Mouse (Mus musculus) duodenum, adult 2 months (tissue): ENCODE results near the gene Tmbim6. TPM values are rescaled to one million over a fixed set of nuclear protein-coding genes. Genes with fewer than 3 reads are reported as not detected.

Source experiments
- polyA plus RNA-seq: library from polyadenylated mRNA; depleted of rRNA; stranded (reverse); fragments of >200 nt; gene quantifications from 2 replicates; pipeline ENCODE4 v1.2.3, GENCODE M21; 2012; ENCODE audit warnings: low replicate concordance; rRNA removed

Tmbim6 gene
- polyA plus RNA-seq, result 1,234 and 2,200 TPM in 2 replicates

DNA sequence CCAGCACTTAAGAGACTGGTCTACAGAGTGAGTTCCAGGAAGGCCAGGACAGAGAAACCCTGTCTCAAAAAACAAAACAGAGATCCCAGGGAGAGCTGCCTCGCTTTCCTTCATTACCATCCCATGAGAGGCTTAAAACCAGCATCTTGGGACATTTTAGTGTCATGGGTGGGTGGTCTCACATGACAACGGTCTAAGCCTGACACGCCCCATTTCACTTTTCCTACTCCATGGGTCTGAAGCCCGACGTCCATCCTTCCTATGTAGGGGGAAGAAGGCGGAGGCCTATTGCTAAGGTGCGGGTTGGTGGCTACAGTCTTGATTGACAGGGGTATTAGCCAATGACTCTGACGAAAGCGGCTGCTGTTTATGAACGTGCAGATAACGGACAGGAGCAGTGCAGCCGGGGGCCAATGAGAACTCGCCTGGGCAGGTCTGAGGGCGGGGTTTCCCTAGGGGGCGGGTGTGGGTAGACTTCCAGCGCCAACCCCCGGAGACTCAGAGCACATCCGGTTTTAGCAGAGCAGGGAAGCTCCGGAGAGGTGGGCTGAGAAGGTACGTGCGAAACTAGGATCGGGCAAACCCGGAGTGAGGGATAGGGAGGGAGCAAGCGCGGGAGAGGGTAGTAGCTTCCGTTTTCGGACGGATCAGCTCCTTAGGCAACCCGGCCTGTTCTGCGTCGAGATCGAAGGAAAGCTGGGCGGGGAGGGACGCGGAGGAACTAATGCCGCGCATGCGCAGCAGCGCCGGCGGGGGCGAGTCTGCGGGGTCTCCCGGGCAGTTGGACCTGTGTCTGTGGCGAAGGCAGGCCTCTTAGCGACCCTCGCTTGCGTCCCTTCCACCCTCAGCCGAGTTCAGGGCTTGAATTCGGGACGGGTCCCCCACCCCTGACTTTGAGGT lies at the start of gene Tmbim6:
Tmbim6 (plus strand) TSS at position 397 of the 900 bp plus-strand sequence.

DNA sequence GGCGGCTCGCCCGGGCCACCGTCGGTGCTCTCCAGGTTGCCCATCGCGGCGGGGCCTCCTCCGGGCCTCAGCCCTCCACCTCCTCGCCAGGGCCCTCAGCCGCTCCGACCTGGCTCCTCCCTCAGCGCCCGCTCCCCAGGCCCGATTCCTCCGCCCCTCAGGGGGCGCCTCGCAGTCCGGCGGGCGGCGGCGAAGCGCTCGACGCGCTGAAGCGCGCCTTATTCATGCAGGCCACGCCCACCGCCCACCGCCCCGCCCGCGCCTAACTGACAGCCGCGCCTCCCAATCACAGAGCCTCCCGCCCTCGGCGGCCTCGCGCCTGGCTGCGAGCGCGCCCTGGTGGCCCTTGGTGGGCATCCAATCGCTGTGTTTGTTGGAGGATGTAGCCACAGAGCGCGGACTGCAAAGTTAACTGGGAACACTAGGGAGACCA lies 22.4 kb upstream of the Tmbim6 start, which contains the start of gene Fmnl3:
Fmnl3 (minus strand) TSS at position 224 of the 433 bp plus-strand sequence.

GRCm38 (mm10) chr15:99457606-99458401 lies 65.1 kb downstream of the Tmbim6 start, which contains the start of gene Nckap5l:
Nckap5l (minus strand) TSS chr15:99457748.

Other genes starting within 250 kb of the Tmbim6 start
- gene Kcnh3, start 168.0 kb upstream of the Tmbim6 start, polyA plus RNA-seq, result 1.6 and 2.1 TPM in 2 replicates
- gene Mcrs1, start 140.9 kb upstream of the Tmbim6 start, polyA plus RNA-seq, result 68.4 and 84.4 TPM in 2 replicates
- 17.7 and 23.6 TPM in 2 replicates for gene Prpf40b, start 97.8 kb upstream of the Tmbim6 start, polyA plus RNA-seq
- not detected in 2 replicates for gene Fam186b, start 97.0 kb upstream of the Tmbim6 start, polyA plus RNA-seq
- 4.0 and 4.1 TPM in 2 replicates for gene Fmnl3, start 22.4 kb upstream of the Tmbim6 start, polyA plus RNA-seq
- 2.8 and 4.9 TPM in 2 replicates for gene Nckap5l, start 64.9 kb downstream of the Tmbim6 start, polyA plus RNA-seq
- 3.6 and 6.0 TPM in 2 replicates for gene Bcdin3d, start 81.8 kb downstream of the Tmbim6 start, polyA plus RNA-seq
- 0.84 and 1.6 TPM in 2 replicates for gene Faim2, start 135.3 kb downstream of the Tmbim6 start, polyA plus RNA-seq
- 0.22 TPM in 1 of 2 replicates, not detected in the other for gene Aqp2, start 186.2 kb downstream of the Tmbim6 start, polyA plus RNA-seq
- gene Aqp5, start 197.9 kb downstream of the Tmbim6 start, polyA plus RNA-seq, result 0.12 and 106 TPM in 2 replicates
- not detected in 2 replicates for gene Aqp6, start 208.5 kb downstream of the Tmbim6 start, polyA plus RNA-seq